Mouse (Mus musculus): ENCODE results near the gene Tmem38a.

Tmem38a gene

DNA sequence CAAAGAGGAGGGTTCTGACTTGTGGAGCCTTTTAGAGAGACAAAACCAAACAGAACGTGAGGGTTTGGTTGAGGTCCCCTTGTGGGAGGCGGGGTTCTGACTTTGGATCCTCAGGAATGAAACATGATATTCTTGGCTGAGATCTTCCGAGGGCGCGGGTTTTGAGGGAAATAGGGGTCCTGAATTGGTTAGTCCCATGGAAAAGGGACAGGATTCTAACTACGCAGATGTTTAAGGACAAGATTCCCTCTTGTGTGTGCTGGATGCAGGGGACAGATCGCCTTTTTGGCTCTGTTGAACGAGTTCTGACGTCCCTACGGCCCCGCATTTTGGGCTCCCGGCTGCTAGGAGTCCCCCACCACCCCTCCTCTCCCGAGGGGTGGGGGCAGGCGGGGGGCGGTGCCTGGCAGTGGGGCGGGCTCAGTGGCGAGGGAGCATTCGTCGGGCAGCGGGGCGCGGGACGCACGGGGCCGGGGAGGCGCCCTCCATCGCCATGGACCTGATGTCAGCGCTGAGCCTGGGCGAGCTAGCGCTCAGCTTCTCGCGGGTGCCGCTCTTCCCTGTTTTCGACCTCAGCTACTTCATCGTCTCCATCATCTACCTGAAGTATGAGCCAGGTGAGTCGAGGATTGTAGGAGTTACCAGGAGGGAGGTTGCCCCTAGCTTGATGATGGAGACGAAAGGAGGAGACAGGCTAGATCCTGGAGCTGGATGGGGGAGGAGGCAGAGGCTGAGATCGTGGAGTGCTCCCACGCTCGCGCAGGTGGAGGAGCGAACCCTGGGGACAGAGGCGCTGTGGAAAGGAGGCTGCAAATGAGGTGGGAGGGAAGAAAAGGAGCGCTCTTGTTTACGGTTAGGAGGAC lies at the start of gene Tmem38a:
Tmem38a (plus strand) TSS at position 445 of the 863 bp plus-strand sequence.
- peak; percentile 82 for DNase-seq (ENCODE audit: low read depth)

DNA sequence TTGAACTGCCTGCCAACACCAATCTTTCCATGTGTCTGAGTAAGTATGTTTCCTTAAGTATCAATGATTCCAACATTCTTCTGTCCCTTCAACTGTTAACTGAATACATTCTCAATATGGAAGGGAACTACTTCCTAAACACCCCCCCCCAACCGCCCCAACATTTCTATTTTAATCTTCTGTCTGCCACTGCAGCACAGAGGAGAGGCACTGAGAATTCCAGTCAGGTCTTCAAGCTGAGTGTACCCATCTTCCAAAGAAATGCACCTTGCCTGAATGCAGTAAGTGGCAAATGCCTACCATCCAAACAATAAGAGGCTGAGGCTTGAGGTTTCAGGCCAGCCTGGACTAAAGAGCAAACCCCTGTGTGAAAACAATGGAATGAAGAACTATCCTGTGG lies 39.8 kb upstream of the Tmem38a start:
- DNase-seq (ENCODE audit: low read depth), result no peak

DNA sequence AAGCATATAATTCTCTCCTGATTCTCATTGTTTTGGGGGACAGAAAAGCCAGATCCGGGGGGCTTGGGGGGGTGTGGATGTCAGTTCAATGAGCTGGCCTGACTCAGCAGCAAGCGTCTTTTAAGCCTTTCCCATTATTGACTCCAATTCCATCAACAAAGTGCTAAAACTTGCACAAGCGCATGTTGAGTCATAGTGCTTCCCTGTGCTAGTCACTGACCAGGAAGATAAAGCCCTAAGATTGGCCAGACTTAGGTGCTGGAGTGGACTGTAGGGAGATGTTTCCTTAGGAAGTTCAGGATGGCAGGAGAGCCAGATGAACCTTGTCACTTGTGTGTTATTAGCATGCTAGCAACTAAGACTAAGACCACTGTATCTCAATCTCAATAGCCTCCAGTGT lies 37.0 kb upstream of the Tmem38a start:
- no peak for DNase-seq (ENCODE audit: low read depth)

DNA sequence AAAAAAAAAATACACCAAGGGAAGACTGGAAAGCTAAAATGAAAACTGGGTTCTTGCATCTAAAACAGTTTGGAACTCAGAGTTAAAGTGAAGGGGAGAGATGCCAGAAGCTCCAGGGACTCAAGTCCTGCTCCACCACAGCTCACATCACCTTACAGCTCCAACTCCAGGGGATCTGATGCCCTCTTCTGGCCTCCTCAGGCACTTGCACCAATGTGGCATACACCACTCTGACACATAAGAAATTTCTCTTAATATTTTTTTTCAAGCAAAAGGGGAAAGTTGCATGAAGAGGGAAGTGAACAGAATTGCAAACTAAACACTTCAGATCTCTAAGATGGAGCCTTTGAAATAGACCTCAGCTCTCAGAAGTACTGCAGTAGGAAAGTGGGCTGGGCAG lies 32.6 kb upstream of the Tmem38a start:
- DNase-seq (ENCODE audit: low read depth), result peak; percentile 47

DNA sequence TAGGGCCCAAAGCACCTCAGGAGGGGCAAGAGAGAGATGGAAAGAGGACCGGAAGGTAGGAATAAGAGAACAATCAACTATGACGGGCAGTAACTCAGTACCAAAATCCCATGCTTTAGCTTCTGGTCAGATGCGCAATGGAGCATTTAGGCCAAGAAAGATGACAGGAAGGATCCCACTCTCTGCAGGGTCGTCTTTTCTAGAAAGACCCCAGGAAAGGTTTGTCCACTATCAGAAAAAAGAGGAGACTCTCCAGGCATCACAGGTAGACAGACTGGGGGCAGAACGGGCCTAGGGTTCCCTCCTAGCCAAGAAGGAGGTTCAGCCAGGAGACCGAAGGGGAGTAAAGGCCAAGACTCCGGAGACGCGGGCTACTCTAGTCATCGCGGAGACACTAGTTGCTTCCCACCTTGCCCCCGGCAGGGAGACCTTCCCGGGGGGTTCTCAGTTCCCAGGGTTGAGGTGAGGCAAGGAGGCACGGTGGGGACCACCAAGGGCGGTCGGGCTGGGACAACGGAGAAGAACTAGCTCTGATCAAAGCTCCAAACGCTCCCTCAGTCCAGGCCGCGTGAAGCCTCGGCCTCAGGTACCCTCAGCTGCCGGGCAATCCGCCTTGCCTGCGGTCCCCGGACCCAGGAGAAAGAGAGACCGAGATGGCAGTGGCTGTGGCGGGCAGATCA lies 24.6 kb upstream of the Tmem38a start:
- peak; percentile 53 for DNase-seq (ENCODE audit: low read depth)

DNA sequence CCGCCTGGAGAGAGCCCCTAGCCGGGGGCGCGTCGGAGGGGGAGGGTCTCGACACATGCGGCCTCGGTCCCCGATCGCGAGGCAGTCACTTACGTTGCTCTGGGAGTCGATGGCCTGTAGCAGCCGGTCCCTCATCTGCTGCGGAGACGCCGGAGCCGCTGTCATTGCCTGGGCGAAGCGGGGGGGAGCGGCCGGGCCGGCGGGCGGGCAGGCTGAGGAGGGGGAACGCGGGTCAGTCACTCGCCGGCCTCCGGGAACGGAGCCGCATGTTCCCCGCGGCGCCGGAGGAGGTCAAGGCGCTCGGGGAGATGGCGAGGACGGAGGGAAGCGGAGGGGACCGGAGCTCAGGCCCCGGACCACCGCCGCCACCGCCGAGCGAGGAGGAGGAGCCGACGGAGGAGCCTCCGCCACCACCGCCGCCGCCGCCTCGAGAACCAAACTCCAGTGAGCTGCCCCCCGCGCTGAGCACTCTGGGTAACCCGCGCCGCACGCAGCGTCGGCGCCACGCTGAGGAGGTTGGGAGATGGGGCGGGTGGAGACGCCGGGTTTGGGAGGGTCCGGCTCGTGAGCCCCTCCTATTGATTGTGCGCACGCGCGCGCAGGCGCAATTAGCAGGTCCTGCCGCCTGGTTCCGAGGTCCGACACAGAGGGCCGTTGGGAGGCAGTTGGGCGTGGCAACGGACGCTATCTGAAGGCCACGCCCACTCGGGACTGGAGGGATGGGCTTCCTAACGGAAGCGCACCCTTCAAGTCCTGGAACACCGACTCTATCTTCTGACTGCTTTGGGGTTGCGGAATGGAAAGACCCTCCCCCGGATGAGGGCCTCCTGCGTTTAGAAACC lies 23.8 kb upstream of the Tmem38a start, which contains the start of gene Med26:
Med26 (minus strand) TSS at position 469 of the 842 bp plus-strand sequence.
- DNase-seq (ENCODE audit: low read depth), result peak; percentile 99

DNA sequence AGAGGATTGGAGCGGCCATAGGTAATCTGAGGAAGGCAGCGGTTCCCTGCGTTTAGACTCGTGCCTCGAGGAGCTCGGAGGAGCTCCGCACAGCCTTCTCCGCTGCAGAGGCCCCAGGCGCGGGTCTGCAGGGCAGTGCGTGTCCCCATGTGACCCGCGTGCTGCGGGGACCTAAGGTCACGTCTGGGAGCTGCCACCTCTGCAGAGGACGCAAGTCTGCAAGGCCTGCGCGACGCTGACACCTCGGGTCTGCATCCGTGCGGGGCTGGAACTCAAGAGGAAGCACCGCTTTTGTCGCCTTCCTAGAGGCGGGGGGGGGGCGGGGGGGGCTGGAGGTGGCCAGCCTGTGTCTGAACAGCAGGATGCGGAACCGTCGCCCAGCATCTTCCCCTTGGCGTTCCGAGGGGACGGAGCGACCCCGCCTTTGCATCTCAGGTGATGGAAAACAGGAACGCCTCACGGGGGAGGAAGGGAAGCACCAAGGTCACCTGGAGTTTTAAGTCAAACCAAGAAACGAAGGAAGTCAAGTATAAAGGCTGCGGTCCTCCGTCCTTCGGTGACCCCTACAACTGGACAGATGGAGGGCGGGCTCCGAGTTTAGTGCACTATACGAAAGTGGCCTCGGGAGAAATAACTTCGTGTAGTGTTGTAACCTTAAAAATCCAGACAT lies 23.1 kb upstream of the Tmem38a start:
- DNase-seq (ENCODE audit: low read depth), result no peak

DNA sequence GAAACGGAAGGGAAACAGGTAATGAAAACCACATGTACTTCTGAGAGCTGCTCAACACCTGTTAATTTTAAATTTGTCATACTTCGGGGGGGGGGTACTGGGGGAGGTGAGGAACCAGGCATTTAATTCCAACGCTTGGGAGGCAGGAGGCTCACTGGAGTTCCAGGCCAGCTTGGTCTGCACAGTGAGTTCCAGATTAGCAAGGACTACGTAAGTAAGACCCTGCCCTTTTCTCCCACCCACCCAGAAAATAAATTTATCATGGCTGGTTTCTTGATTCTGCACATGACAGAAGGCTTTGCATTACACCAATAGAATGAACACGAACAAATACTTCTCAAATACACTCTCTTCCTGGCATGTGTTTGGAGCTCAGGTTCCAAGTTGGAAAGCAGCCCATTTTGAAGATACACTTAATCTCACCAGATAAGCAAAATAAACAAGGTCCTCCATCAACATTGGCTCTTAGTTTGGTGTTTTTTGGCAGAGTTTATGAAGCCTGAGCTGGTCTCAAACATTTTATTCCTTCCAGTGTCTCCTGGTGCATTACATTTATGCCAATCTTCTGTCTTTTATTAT lies 22.5 kb upstream of the Tmem38a start:
- DNase-seq (ENCODE audit: low read depth), result peak; percentile 19

DNA sequence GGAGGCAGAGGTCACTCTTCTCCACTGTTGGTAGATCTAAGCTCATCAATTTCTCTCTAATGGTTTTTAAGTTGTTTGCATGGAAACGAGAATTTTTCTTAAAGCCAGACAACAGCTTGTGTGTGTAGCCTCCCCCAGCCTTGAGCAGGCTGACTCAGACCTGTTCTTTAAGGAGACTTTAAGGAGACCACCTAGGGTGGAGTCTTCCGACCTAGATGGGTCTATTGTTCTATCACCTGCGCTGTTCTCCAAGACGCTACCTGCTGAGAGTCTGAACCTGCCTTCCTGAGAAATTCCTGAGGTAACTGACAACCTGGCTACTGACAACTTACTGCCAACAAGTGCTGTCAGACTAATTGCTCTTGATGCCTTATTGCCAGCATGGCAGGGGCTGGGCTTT lies 16.1 kb upstream of the Tmem38a start:
- DNase-seq (ENCODE audit: low read depth), result no peak

DNA sequence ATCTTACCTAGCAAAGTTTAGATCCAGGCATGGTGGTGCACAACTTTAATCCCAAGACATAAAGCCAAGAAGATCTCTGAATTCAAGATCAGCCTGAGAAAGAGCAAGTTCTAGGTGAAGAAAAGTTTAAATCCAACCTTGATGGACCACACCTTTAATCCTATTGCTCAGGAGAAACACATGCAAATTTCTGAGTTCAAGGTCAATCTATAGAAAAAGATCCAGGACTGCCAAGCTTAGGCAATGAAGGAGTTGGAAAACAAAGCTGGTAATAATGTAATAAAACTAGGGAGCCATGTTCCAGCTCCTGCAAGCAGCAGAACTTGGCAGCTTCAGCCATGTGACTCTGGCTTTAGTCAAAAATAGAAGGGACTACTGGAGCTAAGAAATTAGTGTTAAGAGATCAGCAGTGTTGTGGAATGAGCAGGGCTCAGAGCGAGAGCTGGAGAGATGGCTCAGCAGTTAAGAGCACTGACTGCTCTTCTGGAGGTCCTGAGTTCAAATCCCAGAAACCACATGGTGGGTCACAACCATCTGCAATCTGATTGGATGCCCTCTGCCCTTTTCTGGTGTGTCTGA lies 10.7 kb upstream of the Tmem38a start:
- DNase-seq (ENCODE audit: low read depth), result no peak

DNA sequence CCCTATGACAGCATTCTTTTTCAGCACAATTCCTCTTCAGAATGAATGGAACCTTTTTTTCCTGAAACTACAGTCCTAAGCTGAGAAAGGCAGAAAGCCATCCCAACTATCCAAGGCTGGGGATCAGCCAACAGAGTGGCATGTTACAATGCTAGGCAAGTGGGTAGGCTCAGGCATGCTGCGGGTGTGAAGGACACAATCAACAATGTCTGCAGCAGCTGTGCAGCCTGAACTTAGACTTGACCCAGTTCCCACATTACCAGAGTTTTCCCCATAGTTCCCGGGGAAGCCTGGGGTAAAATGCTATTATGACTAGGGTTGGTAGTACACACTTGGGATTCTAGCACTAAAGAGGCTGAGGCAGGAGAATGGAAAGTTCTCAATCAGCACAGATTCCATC lies 5.9 kb upstream of the Tmem38a start:
- no peak for DNase-seq (ENCODE audit: low read depth)

DNA sequence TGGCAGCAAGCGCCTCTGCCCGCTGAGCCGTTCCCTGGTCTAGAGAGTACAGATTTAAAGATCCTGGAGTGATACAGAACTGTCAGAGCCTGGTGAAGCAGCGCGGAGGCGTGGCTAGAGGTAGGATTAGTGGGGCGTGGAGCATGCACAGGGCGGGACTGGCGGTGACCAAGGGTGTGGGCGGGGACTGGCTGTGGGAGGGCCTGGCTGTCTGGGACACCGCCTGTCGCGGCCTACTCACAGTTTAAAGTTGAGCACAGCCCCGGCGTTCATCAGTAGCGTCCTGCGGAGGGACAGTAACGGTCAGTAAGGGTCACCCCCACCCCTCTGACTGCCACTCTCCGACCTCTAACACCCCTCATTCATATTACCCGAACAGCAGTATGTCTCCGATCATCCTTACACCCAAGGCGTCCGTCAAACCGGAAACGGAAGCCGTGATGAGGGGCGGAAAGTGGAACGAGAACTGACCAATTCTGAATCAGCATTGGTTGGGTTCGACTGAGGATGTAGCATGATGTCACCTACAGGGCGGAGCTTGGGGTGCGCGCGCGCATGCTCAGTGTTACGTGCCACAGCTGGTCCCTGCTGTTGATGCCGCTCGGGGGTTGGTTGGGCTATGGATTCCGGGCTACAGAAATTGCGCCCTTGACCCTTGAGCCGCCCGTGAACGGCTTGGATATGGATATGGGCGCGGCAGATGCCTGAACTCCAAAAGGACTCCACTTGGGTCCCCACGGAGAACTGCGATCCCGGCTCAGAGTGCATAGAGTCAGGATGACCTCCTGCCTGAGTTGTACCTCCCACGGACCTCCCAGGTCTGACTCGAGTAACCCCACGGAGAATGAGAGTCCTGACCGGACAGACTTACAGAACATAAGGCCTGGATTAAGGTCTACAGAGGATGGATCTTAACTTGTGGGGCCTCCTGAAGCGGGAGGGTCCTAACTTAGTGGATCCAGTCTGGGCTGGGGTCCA lies 933 bp upstream of the Tmem38a start, which contains the start of gene Smim7:
Smim7 (minus strand) TSS at position 456 of the 978 bp plus-strand sequence.
- peak; percentile 100 for DNase-seq (ENCODE audit: low read depth)

DNA sequence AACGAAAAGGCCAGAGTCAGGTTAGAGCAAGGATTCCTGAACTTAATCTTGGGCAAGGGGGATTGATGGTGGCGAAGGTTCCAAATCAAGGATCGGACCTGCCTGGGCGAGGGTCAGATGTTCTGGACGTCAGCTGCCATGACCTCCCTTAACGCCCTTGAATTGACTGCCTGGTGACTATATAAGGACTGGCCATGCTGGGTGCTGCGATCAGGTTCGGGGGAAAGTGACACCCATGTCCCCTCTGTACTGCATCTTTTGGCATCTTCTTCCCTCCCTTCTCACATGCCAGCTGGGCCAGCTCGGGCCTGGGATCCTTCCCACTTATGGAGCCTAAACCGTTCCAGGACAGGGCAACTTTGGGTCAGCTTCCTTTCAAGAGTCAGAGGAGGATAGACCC lies 652 bp downstream of the Tmem38a start:
- no peak for DNase-seq (ENCODE audit: low read depth)

DNA sequence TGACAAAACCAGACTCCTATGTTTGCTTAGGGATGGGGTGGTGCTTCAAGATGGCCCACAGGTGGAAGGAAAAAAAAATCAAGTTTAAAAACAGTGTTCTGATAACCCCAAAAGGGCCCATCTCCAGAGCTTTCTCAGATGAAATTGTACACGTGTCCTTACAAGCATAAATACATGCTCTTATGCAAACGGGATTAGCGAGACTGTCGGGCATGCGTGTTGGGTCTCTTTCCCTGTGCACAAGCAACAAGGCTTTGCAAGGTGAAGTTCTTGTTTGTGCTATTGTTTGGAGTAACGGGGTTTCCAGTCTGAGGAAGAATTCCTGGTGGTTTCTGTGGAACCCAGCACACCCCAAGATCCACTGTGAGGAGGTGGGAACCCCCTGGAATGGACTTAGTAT lies 1.6 kb downstream of the Tmem38a start:
- DNase-seq (ENCODE audit: low read depth), result no peak

DNA sequence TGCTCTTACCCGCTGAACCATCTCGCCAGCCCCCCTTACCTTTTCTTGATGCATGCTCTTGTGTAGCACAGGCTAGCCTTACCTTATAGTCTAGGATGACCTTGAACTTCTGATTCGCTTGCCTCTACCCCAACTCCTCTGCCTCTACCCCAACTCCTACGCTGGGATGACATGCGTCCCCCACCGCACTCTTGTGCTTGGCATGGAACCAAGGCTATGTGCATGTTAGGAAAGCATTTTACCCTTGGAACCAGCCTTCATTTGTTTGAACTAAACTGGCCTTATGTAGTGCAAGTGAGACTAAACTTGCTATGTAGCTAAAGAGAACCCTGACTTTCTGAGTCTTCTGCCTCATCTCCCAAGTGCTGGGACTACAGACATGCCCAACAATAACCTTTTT lies 4.1 kb downstream of the Tmem38a start:
- no peak for DNase-seq (ENCODE audit: low read depth)

DNA sequence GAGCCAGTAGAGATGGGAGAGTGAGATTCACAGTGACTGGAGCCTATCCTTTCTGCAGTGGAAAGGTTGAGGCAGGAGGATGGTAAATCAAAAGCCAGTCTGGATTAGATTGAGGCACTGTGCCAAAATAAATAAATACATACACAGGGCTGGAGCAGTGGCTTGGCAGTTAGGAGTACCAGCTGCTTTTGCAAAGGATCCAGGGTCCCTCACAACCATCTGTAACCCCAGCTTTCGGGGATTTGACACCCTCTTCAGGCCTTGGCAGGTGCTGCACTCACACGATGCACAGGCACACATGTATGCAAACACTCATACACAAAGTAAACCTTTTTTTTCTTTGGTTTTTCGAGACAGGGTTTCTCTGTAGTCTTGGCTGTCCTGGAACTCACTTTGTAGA lies 5.4 kb downstream of the Tmem38a start:
- DNase-seq (ENCODE audit: low read depth), result no peak

DNA sequence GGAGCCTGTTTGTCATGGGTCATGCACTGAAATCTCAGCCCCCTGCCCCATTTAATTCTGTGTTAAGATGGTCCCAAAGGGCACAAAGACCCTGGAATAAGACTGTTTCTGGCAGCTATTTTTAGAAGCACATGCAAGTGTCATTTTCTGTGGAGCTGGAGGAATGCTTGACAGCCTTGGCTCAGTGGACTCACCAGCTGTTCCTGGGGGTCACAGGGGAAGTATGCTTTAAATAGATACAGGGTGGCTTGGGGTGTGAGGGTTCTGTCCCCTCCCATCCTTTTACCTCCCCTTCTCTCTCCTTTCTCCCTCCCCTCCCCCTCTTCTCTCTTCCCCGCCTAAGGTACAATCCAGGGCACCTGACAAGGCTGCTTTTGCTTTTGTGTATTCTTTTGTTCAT lies 6.1 kb downstream of the Tmem38a start:
- DNase-seq (ENCODE audit: low read depth), result no peak

DNA sequence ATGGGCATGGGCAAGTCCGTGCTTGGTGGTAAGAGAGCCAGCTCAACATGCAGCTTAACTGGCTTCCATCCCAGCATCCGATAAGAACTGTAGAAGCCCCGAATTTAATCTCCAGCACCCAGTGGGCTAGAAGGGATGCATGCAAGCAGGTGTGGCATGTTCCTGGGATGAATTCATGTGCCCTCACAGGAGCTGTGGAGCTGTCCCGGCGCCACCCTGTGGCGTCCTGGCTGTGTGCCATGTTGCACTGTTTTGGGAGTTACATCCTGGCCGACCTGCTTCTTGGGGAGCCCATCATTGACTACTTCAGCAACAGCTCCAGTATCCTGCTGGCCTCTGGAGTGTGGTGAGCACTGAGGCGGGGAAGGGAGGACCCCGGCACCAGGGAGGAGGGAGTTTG lies 7.5 kb downstream of the Tmem38a start:
- DNase-seq (ENCODE audit: low read depth), result no peak

DNA sequence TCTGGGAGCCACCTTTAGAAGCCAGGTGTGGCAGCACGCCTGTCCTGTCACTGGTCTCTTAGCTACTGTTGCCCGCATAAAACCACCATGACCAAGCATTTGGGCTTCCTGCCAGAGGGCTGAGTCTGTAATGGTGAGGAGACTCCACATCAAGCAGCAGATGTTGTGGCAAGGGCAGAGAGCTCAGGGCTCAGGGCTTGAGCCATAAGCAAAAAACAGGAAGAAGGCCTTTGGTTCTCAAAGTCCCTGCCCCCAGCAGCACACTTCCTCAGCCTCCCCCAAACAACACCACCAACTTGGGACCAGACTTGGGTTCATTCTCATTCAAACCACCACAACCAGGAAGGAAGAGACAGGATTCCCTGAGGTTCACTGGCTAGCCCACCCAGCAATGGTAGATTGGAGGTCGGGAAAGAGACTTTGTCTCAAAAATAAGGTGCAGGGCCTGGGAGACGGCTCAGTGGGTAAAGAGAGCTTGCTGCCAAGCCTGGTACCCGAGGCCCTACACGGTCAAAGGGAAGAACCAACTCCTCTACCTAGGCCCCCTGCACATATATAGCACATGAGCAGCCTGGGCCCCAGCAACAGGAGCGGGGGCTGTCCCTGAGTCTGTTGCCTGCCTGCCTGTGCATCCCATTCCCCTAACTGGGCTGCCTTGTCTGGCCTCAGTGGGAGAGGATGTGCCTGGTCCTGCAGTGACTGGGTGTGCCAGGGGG lies 11.4 kb downstream of the Tmem38a start:
- no peak for DNase-seq (ENCODE audit: low read depth)
